Mouse (Mus musculus) heart, postnatal 0 days (tissue): Measurements from ENCODE around the gene Mroh7.

Experiments
- CTCF ChIP-seq: IDR thresholded peaks from 2 replicates; pipeline ENCODE4 v1.5.1; 2016; ENCODE audit warnings: antibody characterized with exemption, control low read depth, low read depth
- EP300 ChIP-seq: IDR thresholded peaks from 2 replicates; pipeline ENCODE4 v1.6.1; 2016; ENCODE audit warnings: antibody characterized with exemption, low read depth

DNA sequence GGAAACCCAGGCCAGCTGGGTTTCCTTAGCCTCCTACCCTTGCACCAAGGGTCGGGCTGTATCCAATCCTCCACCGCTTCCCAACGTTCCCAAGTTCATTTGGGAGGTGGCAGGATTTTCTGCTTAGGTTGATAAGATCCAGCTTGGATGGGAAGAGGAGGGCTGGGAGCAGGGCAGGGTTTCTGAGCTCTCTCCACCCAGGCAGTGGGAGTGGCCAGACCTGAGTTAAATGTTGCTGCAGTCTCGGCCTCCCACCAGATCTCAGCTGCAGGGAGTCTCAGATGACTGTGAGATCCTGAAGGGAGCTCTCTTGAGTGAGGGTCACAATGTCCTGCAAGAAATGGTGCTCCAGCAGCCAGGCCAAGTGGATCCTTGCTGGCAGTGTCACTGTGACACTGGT lies 2.9 kb upstream of the Mroh7 start, which contains the start of gene Fam151a:
- TF ChIP-seq CTCF (no peak), EP300 (no peak)
